Mouse (Mus musculus): Measurements from ENCODE around the gene Ism2. TPM values are rescaled to one million over a fixed set of nuclear protein-coding genes. Genes with fewer than 3 reads are reported as not detected.

The Ism2 gene
- polyA plus RNA-seq (2015; fragmentation: Nextera tagmentation; extraction: Ambion mirVana), result 0.39 and 0.46 TPM in 2 replicates

DNA sequence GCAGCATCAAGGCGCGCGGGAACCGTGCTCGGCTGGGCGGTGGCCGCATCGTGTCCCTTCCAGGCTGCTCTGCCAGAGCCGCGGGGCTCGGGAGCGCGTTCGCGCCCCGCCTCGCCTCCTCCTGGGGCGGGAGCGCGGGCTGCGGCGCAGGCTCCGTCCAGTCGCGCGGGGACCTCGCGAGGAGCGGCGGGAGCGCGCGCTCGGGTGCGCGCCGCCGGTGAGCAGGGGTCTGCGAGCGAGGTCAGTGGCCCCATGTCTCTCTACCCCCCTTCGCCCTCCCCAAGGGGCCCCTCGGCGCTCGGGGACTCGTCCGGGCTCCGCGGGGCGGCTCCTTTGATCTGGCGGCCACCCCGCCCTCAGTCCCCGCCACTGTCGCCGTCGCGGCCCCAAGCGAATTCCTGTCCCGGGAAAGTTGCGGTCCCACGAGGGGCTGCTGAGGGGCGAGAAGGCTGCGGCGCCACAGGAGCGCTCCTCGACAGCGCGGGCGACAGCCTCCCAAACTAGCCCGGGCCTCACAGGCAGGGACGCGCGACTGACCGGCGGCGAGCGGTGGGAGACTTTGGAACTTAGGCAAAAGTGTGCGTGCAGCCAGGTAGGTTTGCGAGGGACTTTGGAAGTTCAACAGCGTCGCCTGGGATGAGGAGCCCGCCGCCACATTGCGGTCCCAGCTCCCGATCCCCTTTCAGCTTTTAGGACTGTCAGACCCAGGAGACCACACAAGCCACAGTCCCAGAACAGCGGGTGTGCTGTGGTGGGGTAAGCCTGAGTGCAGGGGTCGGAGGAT, at the start of gene Ism2:
Gene Ism2, minus strand, starts transcription at position 49 of the 784 bp plus-strand sequence.
- peak; percentile 71 for ATAC-seq (replicated peaks; ENCODE audit: low FRiP score, low read depth)

DNA sequence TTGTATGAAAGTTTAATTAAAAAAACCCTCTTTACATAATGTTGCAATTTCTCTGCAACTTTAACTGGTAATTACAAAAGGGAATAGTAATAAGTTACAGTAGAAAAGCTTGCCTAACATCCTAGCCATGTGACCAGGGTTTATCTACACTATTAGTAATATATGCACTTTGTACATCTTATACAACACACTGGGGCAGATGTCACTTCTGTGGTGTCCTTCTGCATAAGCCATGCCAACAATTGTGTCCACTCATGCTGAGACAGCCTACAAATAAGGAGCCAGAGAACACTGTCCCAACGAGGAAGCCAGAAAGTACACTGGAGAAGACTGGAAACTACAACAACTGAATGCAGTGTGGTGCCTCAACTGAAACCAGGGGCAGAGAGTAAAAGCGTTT, 48.5 kb upstream of the Ism2 start:
- Histone ChIP-seq H3K36me3 (ENCODE audit: insufficient read depth, low read length) (peaks cover 12% of the 10 kb centered on the region; the same call in 1 of the 2 replicates), H3K27ac (no peak overlapping the region), H3K9ac (ENCODE audit: low read depth, low read length) (no peak overlapping the region), H3K9me3 (replicated peaks; ENCODE audit: low read length) (no peaks in the 10 kb centered on the region), H3K27me3 (ENCODE audit: insufficient read depth, low read length) (no peaks in the 10 kb centered on the region), H3K4me1 (replicated peaks; ENCODE audit: insufficient read depth, low read length) (no peaks in the 10 kb centered on the region), H3K4me3 (replicated peaks; ENCODE audit: low read depth, low read length) (no peak overlapping the region), H3K4me2 (ENCODE audit: low read length) (no peak overlapping the region)
- ATAC-seq (replicated peaks; ENCODE audit: low FRiP score, low read depth), result no peak
- WGBS, result 73% methylated on average over 2 of the region's 2 CpGs
- DNase-seq (ENCODE audit: low spot score), result no peak
- TF ChIP-seq CTCF (IDR thresholded peaks at IDR 0.05; ENCODE audit: low read depth), result no peak

More for the DNA sequence above, at the start of gene Ism2:
- no peaks in the 10 kb centered on the region for H3K4me1 ChIP-seq (replicated peaks; ENCODE audit: insufficient read depth, low read length)
- DNase-seq (ENCODE audit: low spot score), result peak; percentile 22
- WGBS, result under 1% methylated on average over 72 of the region's 86 CpGs
- peak within 1 kb of the TSS; percentile 75 for H3K4me3 ChIP-seq (replicated peaks; ENCODE audit: low read depth, low read length)
- H3K27me3 ChIP-seq (ENCODE audit: insufficient read depth, low read length), result 0 out of 2 replicates have a peak, but pooled peaks cover 4% of the 10 kb centered on the region
- no peak for TF ChIP-seq CTCF (IDR thresholded peaks at IDR 0.05; ENCODE audit: low read depth)
- no peak within 1 kb of the TSS for H3K27ac ChIP-seq
- H3K4me2 ChIP-seq (ENCODE audit: low read length), result peak within 1 kb of the TSS; percentile 99
- H3K36me3 ChIP-seq (ENCODE audit: insufficient read depth, low read length), result no peaks in the 10 kb centered on the region
- no peaks in the 10 kb centered on the region for H3K9me3 ChIP-seq (replicated peaks; ENCODE audit: low read length)
- peak within 1 kb of the TSS; percentile 68 for H3K9ac ChIP-seq (ENCODE audit: low read depth, low read length)

DNA sequence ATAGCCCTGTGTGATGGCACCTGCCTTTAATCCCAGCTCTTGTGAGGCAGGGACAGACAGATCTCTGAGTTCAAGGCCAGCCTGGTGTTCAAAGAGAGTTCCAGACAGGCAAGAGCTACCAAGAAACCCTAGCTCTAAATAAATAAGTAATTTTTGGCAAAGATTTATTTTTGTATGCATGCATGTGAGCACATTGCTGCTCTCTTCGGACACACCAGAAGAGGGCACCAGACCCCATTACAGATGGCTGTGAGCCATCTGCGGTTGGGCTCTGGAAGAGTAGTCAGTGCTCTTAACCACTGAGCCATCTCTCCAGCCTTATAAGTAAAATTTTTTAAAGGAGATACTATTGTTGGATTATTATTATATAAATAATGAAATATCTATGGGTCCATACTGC, 48.0 kb upstream of the Ism2 start:
- Histone ChIP-seq H3K9me3 (replicated peaks; ENCODE audit: low read length) (no peaks in the 10 kb centered on the region), H3K27ac (no peak overlapping the region), H3K27me3 (ENCODE audit: insufficient read depth, low read length) (no peaks in the 10 kb centered on the region), H3K36me3 (ENCODE audit: insufficient read depth, low read length) (peaks cover 12% of the 10 kb centered on the region; the same call in 1 of the 2 replicates), H3K9ac (ENCODE audit: low read depth, low read length) (no peak overlapping the region), H3K4me3 (replicated peaks; ENCODE audit: low read depth, low read length) (no peak overlapping the region), H3K4me2 (ENCODE audit: low read length) (no peak overlapping the region), H3K4me1 (replicated peaks; ENCODE audit: insufficient read depth, low read length) (no peaks in the 10 kb centered on the region)
- ATAC-seq (replicated peaks; ENCODE audit: low FRiP score, low read depth) (no peak), DNase-seq (ENCODE audit: low spot score) (no peak)
- 95% methylated on average over 2 of the region's 2 CpGs for WGBS
- peak; percentile 55 for TF ChIP-seq CTCF (IDR thresholded peaks at IDR 0.05; ENCODE audit: low read depth)

DNA sequence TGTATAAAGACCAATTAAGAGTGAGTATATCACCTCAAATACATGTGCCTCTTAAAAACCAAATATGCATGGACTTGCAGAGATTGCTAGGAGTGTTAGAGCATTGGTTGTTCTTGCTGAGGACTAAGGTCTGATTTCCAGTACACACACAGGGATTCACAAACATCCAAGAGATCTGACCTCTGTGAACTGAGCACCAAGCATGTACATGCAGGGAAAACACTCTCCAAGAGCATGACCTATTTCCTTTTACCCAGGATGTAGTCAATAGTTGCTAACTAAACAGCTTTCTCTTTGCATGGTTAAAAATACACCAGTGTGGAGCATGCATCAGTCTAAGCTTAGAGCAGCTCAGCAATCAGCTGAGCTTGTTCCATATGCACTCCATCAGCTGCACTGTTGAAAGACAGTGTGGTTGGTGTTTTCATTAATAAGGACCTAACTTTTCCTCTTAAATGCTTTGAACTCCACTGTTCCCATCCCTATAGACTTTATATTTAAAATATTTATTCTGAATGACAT, 43.6 kb upstream of the Ism2 start:
- no peak for TF ChIP-seq CTCF (IDR thresholded peaks at IDR 0.05; ENCODE audit: low read depth)
- Histone ChIP-seq H3K4me2 (ENCODE audit: low read length) (no peak overlapping the region), H3K27ac (no peak overlapping the region), H3K9me3 (replicated peaks; ENCODE audit: low read length) (no peaks in the 10 kb centered on the region), H3K9ac (ENCODE audit: low read depth, low read length) (no peak overlapping the region), H3K36me3 (ENCODE audit: insufficient read depth, low read length) (peaks cover 21% of the 10 kb centered on the region; the same call in 1 of the 2 replicates), H3K4me3 (replicated peaks; ENCODE audit: low read depth, low read length) (no peak overlapping the region), H3K27me3 (ENCODE audit: insufficient read depth, low read length) (no peaks in the 10 kb centered on the region), H3K4me1 (replicated peaks; ENCODE audit: insufficient read depth, low read length) (no peaks in the 10 kb centered on the region)
- no peak for ATAC-seq (replicated peaks; ENCODE audit: low FRiP score, low read depth)
- no peak for DNase-seq (ENCODE audit: low spot score)

DNA sequence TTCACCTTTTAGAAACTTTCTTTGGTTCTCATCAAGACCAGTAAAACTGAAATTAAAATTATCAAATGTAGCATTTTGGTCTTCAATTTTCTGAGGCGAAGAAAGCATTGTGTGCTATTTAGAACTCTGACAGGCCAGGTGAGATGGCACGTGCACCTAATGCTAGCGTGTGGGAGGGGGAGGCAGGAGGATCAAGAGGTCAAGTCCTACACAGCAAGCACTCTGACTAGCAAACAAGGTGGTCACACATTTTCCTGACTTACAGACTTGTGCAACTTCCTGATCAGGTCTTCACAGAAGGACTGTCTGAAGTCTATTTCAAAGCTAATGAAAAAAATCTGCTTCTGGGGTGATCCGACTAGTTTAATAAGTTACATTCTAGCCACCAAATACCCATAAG, 38.6 kb upstream of the Ism2 start:
- Histone ChIP-seq H3K9me3 (replicated peaks; ENCODE audit: low read length) (no peaks in the 10 kb centered on the region), H3K9ac (ENCODE audit: low read depth, low read length) (no peak overlapping the region), H3K4me1 (replicated peaks; ENCODE audit: insufficient read depth, low read length) (no peaks in the 10 kb centered on the region), H3K27me3 (ENCODE audit: insufficient read depth, low read length) (no peaks in the 10 kb centered on the region), H3K36me3 (ENCODE audit: insufficient read depth, low read length) (peaks cover 11% of the 10 kb centered on the region; the same call in 1 of the 2 replicates), H3K4me3 (replicated peaks; ENCODE audit: low read depth, low read length) (no peak overlapping the region), H3K4me2 (ENCODE audit: low read length) (no peak overlapping the region), H3K27ac (no peak overlapping the region)
- no peak for ATAC-seq (replicated peaks; ENCODE audit: low FRiP score, low read depth)
- no peak for TF ChIP-seq CTCF (IDR thresholded peaks at IDR 0.05; ENCODE audit: low read depth)
- no peak for DNase-seq (ENCODE audit: low spot score)
- 83% methylated on average over 4 of the region's 4 CpGs for WGBS

DNA sequence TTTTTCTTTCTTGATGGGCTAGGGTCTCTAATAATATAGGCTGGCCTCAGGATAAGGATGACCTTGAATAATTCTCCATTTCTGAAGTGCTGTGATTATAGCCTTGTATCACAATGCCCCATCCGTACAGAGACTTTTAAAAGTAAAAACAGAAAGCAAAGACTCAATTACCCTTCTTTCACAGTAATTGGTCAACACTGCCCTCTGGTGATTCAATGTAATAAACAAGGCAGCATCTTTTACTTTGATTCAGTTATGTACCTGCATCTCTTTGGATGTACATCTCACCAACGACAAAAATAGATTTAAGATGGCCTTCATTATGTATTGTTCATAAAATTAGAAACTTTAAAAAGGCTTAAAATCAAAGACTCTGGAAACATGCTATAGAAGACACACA, 35.4 kb upstream of the Ism2 start:
- peak; percentile 67 for DNase-seq (ENCODE audit: low spot score)
- WGBS, result 35% methylated on average over 2 of the region's 2 CpGs
- H3K9me3 ChIP-seq (replicated peaks; ENCODE audit: low read length), result no peaks in the 10 kb centered on the region

More for the DNA sequence above, 35.4 kb upstream of the Ism2 start:
- no peaks in the 10 kb centered on the region for H3K4me1 ChIP-seq (replicated peaks; ENCODE audit: insufficient read depth, low read length)
- peak; percentile 81 for TF ChIP-seq CTCF (IDR thresholded peaks at IDR 0.05; ENCODE audit: low read depth)
- no peak overlapping the region for H3K4me3 ChIP-seq (replicated peaks; ENCODE audit: low read depth, low read length)
- no peaks in the 10 kb centered on the region for H3K27me3 ChIP-seq (ENCODE audit: insufficient read depth, low read length)
- H3K4me2 ChIP-seq (ENCODE audit: low read length), result no peak overlapping the region
- no peak overlapping the region for H3K27ac ChIP-seq
- 0 out of 2 replicates have a peak, but pooled peaks cover 3% of the 10 kb centered on the region for H3K36me3 ChIP-seq (ENCODE audit: insufficient read depth, low read length)
- ATAC-seq (replicated peaks; ENCODE audit: low FRiP score, low read depth), result no peak
- H3K9ac ChIP-seq (ENCODE audit: low read depth, low read length), result no peak overlapping the region

Measured in kidney, postnatal 0 days (tissue).